ENCODE assay signal across 8 mouse cellular contexts in the genomic region with DNA sequence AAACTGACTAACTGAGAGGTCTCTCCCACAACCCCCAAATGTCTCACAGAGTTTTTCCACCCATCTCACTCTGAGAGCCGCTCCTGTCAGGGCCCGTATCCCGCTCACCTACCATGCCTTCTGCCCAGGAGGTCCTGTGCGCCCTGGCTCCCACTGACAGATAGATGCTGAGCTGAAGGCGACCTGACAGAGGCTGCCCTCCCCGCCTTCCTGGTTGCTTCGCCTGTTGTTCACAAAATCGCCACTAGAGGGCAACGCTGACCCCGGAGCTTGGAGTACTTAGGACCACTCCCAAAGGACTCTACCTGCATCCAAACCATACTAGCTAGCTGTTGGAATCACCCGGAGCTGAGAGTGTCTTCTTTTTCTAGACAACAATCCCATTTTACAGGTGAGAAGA. TPM values are rescaled to one million over a fixed set of nuclear protein-coding genes. Genes with fewer than 3 reads are reported as not detected.
DNase-seq lines count a peak whose midpoint lies in the region; ATAC-seq lines count a peak whose summit lies in the region.
"Had no signal": no experiment of that assay in that cellular context is flagged by ENCODE, and none has a peak within 500 bp of the region (broad histone marks: within the 10 kb centered on the region; RNA-seq: fewer than 3 reads in every experiment).

No protein-coding gene starts in this region.

- no peaks in the 10 kb centered on the region for H3K4me1 ChIP-seq in forebrain, embryonic 11.5 days (replicated peaks; ENCODE audit: control insufficient read depth, insufficient read depth, low read length)
- H3K4me1 ChIP-seq in hindbrain, embryonic 11.5 days (replicated peaks; ENCODE audit: control insufficient read depth, insufficient read depth, low read length): no peaks in the 10 kb centered on the region
- H3K4me1 ChIP-seq: limb, embryonic 13.5 days had no signal

- peak; percentile 70 for DNase-seq in MN1 (ENCODE audit: low spot score)
- peak; percentile 60 for DNase-seq in c-Kit-positive CD71-negative TER-119-negative erythroid progenitor cells, embryonic 14.5 days (ENCODE audit: low read depth)
- peak; percentile 87 for DNase-seq in forebrain, embryonic 11.5 days (ENCODE audit: low spot score)
- peak; percentile 87 for DNase-seq in hindbrain, embryonic 11.5 days (ENCODE audit: low spot score)
- DNase-seq in layer of hippocampus, postnatal 25 days (ENCODE audit: extremely low spot score in 1 of 2, low spot score in 1 of 2): peak; percentile 69 to 91
- DNase-seq in mesoderm, embryonic 11.5 days (ENCODE audit: low read depth, low spot score): peak; percentile 80
- peak; percentile 31 to 38 for DNase-seq in right cerebral cortex, postnatal 36 days (ENCODE audit: low spot score in 2 of 2)

- ATAC-seq in forebrain, embryonic 11.5 days (replicated peaks; ENCODE audit: low FRiP score): 0 out of 2 replicates have a peak, but pooled peaks have one; percentile 39
- peak; percentile 53; the same call in 1 of the 2 replicates for ATAC-seq in hindbrain, embryonic 11.5 days (ENCODE audit: low FRiP score)

- H3K27ac ChIP-seq in forebrain, embryonic 11.5 days (ENCODE audit: low read depth, low read length): no peak overlapping the region
- no peak overlapping the region for H3K27ac ChIP-seq in hindbrain, embryonic 11.5 days (ENCODE audit: low read depth, low read length)
- H3K27ac ChIP-seq: limb, embryonic 13.5 days had no signal

- H3K9ac ChIP-seq in forebrain, embryonic 11.5 days (ENCODE audit: low read length): no peak overlapping the region
- H3K9ac ChIP-seq in hindbrain, embryonic 11.5 days (ENCODE audit: low read depth, low read length): no peak overlapping the region
- H3K9ac ChIP-seq: limb, embryonic 13.5 days had no signal

- no peaks in the 10 kb centered on the region for H3K9me3 ChIP-seq in forebrain, embryonic 11.5 days (ENCODE audit: control insufficient read depth, low read length)
- H3K9me3 ChIP-seq in hindbrain, embryonic 11.5 days (ENCODE audit: control insufficient read depth, low read length): no peaks in the 10 kb centered on the region
- H3K9me3 ChIP-seq: limb, embryonic 13.5 days had no signal

- no peaks in the 10 kb centered on the region for H3K36me3 ChIP-seq in forebrain, embryonic 11.5 days (ENCODE audit: control insufficient read depth, insufficient read depth, low read length)
- no peaks in the 10 kb centered on the region for H3K36me3 ChIP-seq in hindbrain, embryonic 11.5 days (ENCODE audit: control insufficient read depth, insufficient read depth, low read length)
- H3K36me3 ChIP-seq: limb, embryonic 13.5 days had no signal

- no peak overlapping the region for H3K4me2 ChIP-seq in forebrain, embryonic 11.5 days (ENCODE audit: low read depth, low read length, severe bottlenecking)
- no peak overlapping the region for H3K4me2 ChIP-seq in hindbrain, embryonic 11.5 days (replicated peaks; ENCODE audit: low read depth, low read length)
- H3K4me2 ChIP-seq: limb, embryonic 13.5 days had no signal

- no peak overlapping the region for H3K4me3 ChIP-seq in forebrain, embryonic 11.5 days (ENCODE audit: low read depth, low read length)
- no peak overlapping the region for H3K4me3 ChIP-seq in hindbrain, embryonic 11.5 days (ENCODE audit: low read depth, low read length)
- H3K4me3 ChIP-seq: limb, embryonic 13.5 days had no signal

- H3K27me3 ChIP-seq in forebrain, embryonic 11.5 days (ENCODE audit: control insufficient read depth, insufficient read depth, low read length): no peaks in the 10 kb centered on the region
- no peaks in the 10 kb centered on the region for H3K27me3 ChIP-seq in hindbrain, embryonic 11.5 days (ENCODE audit: control insufficient read depth, insufficient read depth, low read length)
- H3K27me3 ChIP-seq: limb, embryonic 13.5 days had no signal

- WGBS in forebrain, embryonic 11.5 days: 4% methylated on average over 11 of the region's 11 CpGs
- WGBS in hindbrain, embryonic 11.5 days: 3% methylated on average over 11 of the region's 11 CpGs

RNA-seq across cellular contexts. Expression of gene Ncl, which starts 30.0 kb away (rescaled TPM):
- 410 and 411 TPM in 2 replicates for polyA plus RNA-seq in forebrain, embryonic 11.5 days (2014; fragmentation: Nextera tagmentation; extraction: Ambion mirVana)
- polyA plus RNA-seq in hindbrain, embryonic 11.5 days (2014; fragmentation: Nextera tagmentation; extraction: Ambion mirVana): 342 and 368 TPM in 2 replicates
- total RNA-seq in layer of hippocampus, postnatal 25 days (2021): 100 to 1,000 TPM; 126 to 148 TPM

RNA-seq across cellular contexts. Expression of gene Nmur1, which starts 36.8 kb away (rescaled TPM):
- polyA plus RNA-seq in forebrain, embryonic 11.5 days (2014; fragmentation: Nextera tagmentation; extraction: Ambion mirVana): 0.72 TPM in 1 of 2 replicates, not detected in the other
- not detected in 2 replicates for polyA plus RNA-seq in hindbrain, embryonic 11.5 days (2014; fragmentation: Nextera tagmentation; extraction: Ambion mirVana)
- not detected for total RNA-seq in layer of hippocampus, postnatal 25 days (2021)
- polyA plus RNA-seq: limb, embryonic 13.5 days had no signal

RNA-seq across cellular contexts. Expression of gene Tex44, which starts 36.9 kb away (rescaled TPM):
- polyA plus RNA-seq in forebrain, embryonic 11.5 days (2014; fragmentation: Nextera tagmentation; extraction: Ambion mirVana): not detected in 2 replicates
- polyA plus RNA-seq in hindbrain, embryonic 11.5 days (2014; fragmentation: Nextera tagmentation; extraction: Ambion mirVana): 0.15 TPM in 1 of 2 replicates, not detected in the other
- not detected for total RNA-seq in layer of hippocampus, postnatal 25 days (2021)
- polyA plus RNA-seq: limb, embryonic 13.5 days had no signal

Comparison
In these comparisons a context has a peak if more than half of its experiments do, and no peak if none do; other contexts are left out.
1. DNase-seq: peak in every context shown above with its lines; median percentile 87 in forebrain, embryonic 11.5 days; 87 in hindbrain, embryonic 11.5 days; 80 in layer of hippocampus, postnatal 25 days; 80 in mesoderm, embryonic 11.5 days; 70 in MN1; 60 in c-Kit-positive CD71-negative TER-119-negative erythroid progenitor cells, embryonic 14.5 days; 34 in right cerebral cortex, postnatal 36 days.